Mouse (Mus musculus) heart, adult 2 months (tissue): ENCODE measurements around the gene Fbxo39.
A peak's percentile ranks its signal among the peaks of the same experiment; 100 is the strongest.

Experiments used
- CTCF ChIP-seq: fragments of 200-600 bp; IDR thresholded peaks from 2 replicates; pipeline ENCODE4 v1.8.1; 2022; ENCODE audit warnings: antibody characterized with exemption, mild to moderate bottlenecking, moderate library complexity
- EP300 ChIP-seq: fragments of 200-500 bp; IDR thresholded peaks from 2 replicates; pipeline ENCODE4 v1.6.1; 2011; ENCODE audit warnings: low read depth, low read length, control low read depth; ENCODE audit not compliant: insufficient read depth
- POLR2A ChIP-seq: fragments of 200-500 bp; IDR thresholded peaks from 2 replicates; pipeline ENCODE4 v1.6.1; 2011; ENCODE audit warnings: mild to moderate bottlenecking, low read depth, low read length, control low read depth; ENCODE audit not compliant: insufficient read depth

DNA sequence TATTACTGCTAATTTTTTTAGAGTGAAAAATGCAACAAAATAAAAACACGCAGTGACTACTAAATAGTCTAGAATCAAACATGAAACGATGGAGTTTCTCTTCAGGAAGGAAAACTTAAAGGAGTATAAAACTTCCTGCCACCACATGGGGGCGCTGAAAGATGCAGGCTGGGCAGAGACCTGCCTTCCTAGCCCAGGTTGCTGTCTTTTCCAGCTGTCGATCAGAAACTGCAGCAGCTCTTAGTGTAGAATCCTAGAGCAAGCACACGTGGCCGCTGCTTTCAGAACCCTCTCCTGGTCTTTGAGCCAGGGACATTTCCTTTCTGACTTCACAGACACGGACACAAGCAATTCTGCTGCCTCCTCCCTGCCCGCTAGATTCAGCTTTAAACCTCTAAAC, 29.7 kb downstream of the Fbxo39 start:
- TF ChIP-seq CTCF (peak; percentile 78), EP300 (no peak), POLR2A (no peak)
